Comparison of ENCODE assay signal across 1 mouse cellular context in the genomic region with DNA sequence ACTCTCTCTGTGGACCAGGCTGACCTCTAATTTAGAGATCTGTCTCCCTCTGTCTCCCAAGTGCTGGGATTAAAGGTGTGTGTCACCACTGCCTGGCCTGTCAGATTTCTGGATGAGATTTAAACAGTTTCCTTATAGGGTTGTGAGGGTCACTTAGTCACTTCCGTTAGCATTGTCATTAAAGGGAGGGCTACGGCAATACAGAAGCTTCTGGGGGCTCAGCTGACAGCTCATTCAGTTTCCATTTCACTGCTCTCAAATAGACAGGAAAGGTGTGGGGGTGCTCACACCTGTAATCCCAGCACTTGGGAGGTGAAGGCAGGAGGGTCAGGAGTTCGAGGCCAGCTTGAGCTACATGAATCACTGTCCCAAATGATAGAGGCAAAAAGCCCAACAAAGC.
TF ChIP-seq lines count a peak whose summit lies in the region.

No protein-coding gene starts in this region.

TF ChIP-seq in CH12.LX, 34 proteins besides CTCF, POLR2A, EP300 and RAD21 (continued from another document):
- no peak for TF ChIP-seq USF2 (conservative IDR thresholded peaks at IDR 0.05; ENCODE audit: low read depth, low read length)
- TF ChIP-seq NELFE (IDR thresholded peaks at IDR 0.05; ENCODE audit: low read depth, low read length), result no peak
- TF ChIP-seq ELF1 (IDR thresholded peaks at IDR 0.05; ENCODE audit: low read depth, low read length), result no peak
